Mouse (Mus musculus) stomach, postnatal 0 days (tissue): Measurements from ENCODE around the gene Unc13a. TPM values are rescaled to one million over a fixed set of nuclear protein-coding genes. Genes with fewer than 3 reads are reported as not detected.
A peak's percentile ranks its signal among the peaks of the same experiment; 100 is the strongest.
"Not testable (repeated sequence)": the region's sequence is repeated elsewhere in the genome, so short reads cannot be mapped to it uniquely, and the experiment has no call there.

ENCODE experiments used
- ATAC-seq: fragments of 200-750 bp; cut with Nextera tagmentation; 2 replicates; pipeline ENCODE4 v1.8.0; 2017; ENCODE audit not compliant: low FRiP score, low TSS enrichment
- DNase-seq: peaks from one replicate; pipeline ENCODE4 v3.0.0-alpha.2; 2016; ENCODE audit warnings: low spot score
- H3K27ac ChIP-seq: fragments of 300-500 bp; sonication (generic); replicated peaks from 2 replicates; pipeline ENCODE4 v1.5.1; 2014; ENCODE audit warnings: mild to moderate bottlenecking, control low read depth
- H3K27me3 ChIP-seq: fragments of 300-500 bp; sonication (generic); 2 replicates; pipeline ENCODE4 v1.6.1; 2014; ENCODE audit warnings: low read length; ENCODE audit not compliant: control insufficient read depth, insufficient read depth
- H3K36me3 ChIP-seq: fragments of 300-500 bp; sonication (generic); 2 replicates; pipeline ENCODE4 v1.6.1; 2014; ENCODE audit warnings: low read length, mixed read lengths; ENCODE audit not compliant: control insufficient read depth, insufficient read depth
- H3K4me1 ChIP-seq: fragments of 300-500 bp; sonication (generic); replicated peaks from 2 replicates; pipeline ENCODE4 v1.6.1; 2014; ENCODE audit warnings: antibody characterized with exemption; ENCODE audit not compliant: control insufficient read depth, insufficient read depth
- H3K4me2 ChIP-seq: fragments of 300-500 bp; sonication (generic); replicated peaks from 2 replicates; pipeline ENCODE4 v1.6.1; 2014; ENCODE audit warnings: low read depth, mild to moderate bottlenecking, control low read depth, moderate library complexity
- H3K4me3 ChIP-seq: fragments of 300-500 bp; sonication (generic); 2 replicates; pipeline ENCODE4 v1.5.1; 2014; ENCODE audit warnings: low read depth, low read length, control low read depth
- H3K9ac ChIP-seq: fragments of 300-500 bp; sonication (generic); 2 replicates; pipeline ENCODE4 v1.6.1; 2014; ENCODE audit warnings: mild to moderate bottlenecking, low read length, control low read depth, mixed read lengths
- H3K9me3 ChIP-seq: fragments of 300-500 bp; sonication (generic); 2 replicates; pipeline ENCODE4 v1.6.1; 2016; ENCODE audit warnings: low read length; ENCODE audit not compliant: control insufficient read depth
- CTCF ChIP-seq: IDR thresholded peaks from 2 replicates; pipeline ENCODE4 v1.5.1; 2016; ENCODE audit warnings: antibody characterized with exemption, low read depth, mild to moderate bottlenecking, moderate library complexity
- EP300 ChIP-seq: optimal IDR thresholded peaks from 2 replicates; pipeline ENCODE3; 2016; ENCODE audit warnings: antibody characterized with exemption
- WGBS: fragments of 180-500 bp; shearing (Covaris S2); extraction: QIAGEN DNeasy Blood & Tissue Kit; methylation state at CpG from one replicate; pipeline ENCODE4 v1.1.7; 2014; 5-methylcytosine and 5-hydroxymethylcytosine counted together
- polyA plus RNA-seq: library from polyadenylated mRNA; unstranded; fragments of >200 nt; fragmentation: Nextera tagmentation; extraction: Ambion mirVana; gene quantifications from 2 replicates; pipeline ENCODE4 v1.2.1, GENCODE M21; 2015

The Unc13a gene
- polyA plus RNA-seq, 1 experiment from 2014 or later, result 0.46 TPM

GRCm38 (mm10) chr8:71715531-71715930 lies 44.0 kb upstream of the Unc13a start:
- Histone ChIP-seq H3K36me3 (no peaks in the 10 kb centered on the region), H3K9ac (no peak overlapping the region), H3K4me3 (no peak overlapping the region), H3K4me1 (no peaks in the 10 kb centered on the region), H3K4me2 (no peak overlapping the region), H3K9me3 (no peaks in the 10 kb centered on the region), H3K27ac (no peak overlapping the region), H3K27me3 (no peaks in the 10 kb centered on the region)
- TF ChIP-seq EP300 (no peak), CTCF (no peak)
- ATAC-seq (no peak), DNase-seq (no peak)
- WGBS, result 31% methylated on average over 8 of the region's 8 CpGs

- DNase-seq, result no peak
- Histone ChIP-seq H3K4me2 (no peak overlapping the region), H3K36me3 (no peaks in the 10 kb centered on the region), H3K4me1 (no peaks in the 10 kb centered on the region), H3K27ac (no peak overlapping the region), H3K4me3 (no peak overlapping the region), H3K9me3 (no peaks in the 10 kb centered on the region), H3K9ac (no peak overlapping the region), H3K27me3 (no peaks in the 10 kb centered on the region)
- WGBS, result 85% methylated on average over 2 of the region's 2 CpGs
- no peak for TF ChIP-seq EP300
- no peak for TF ChIP-seq CTCF
- no peak for ATAC-seq
These were observed 40.0 kb upstream of the Unc13a start for GRCm38 (mm10) chr8:71711574-71711973.

- H3K4me2 ChIP-seq, result peak overlapping the region; percentile 45
- TF ChIP-seq CTCF (peak; percentile 83), EP300 (no peak)
- peak; percentile 94 for DNase-seq
- no peak overlapping the region for H3K9ac ChIP-seq
- H3K9me3 ChIP-seq, result no peaks in the 10 kb centered on the region
- H3K4me3 ChIP-seq, result peak overlapping the region; percentile 8; the same call in 1 of the 2 replicates
- H3K27ac ChIP-seq, result no peak overlapping the region
- WGBS, result 22% methylated on average over 25 of the region's 25 CpGs
- peak; percentile 85 for ATAC-seq
- H3K27me3 ChIP-seq, result no peaks in the 10 kb centered on the region
- no peaks in the 10 kb centered on the region for H3K36me3 ChIP-seq
- H3K4me1 ChIP-seq, result no peaks in the 10 kb centered on the region
These were observed 38.4 kb upstream of the Unc13a start for GRCm38 (mm10) chr8:71709800-71710446.

GRCm38 (mm10) chr8:71709134-71709799 lies 37.7 kb upstream of the Unc13a start:
- no peak overlapping the region for H3K9ac ChIP-seq
- 38% methylated on average over 25 of the region's 25 CpGs for WGBS
- peak overlapping the region; percentile 8; the same call in 1 of the 2 replicates for H3K4me3 ChIP-seq
- H3K4me2 ChIP-seq, result peak overlapping the region; percentile 35
- H3K36me3 ChIP-seq, result no peaks in the 10 kb centered on the region
- H3K4me1 ChIP-seq, result no peaks in the 10 kb centered on the region
- TF ChIP-seq EP300 (no peak), CTCF (no peak)
- H3K9me3 ChIP-seq, result no peaks in the 10 kb centered on the region
- no peak overlapping the region for H3K27ac ChIP-seq
- DNase-seq (no peak), ATAC-seq (no peak)
- H3K27me3 ChIP-seq, result no peaks in the 10 kb centered on the region

GRCm38 (mm10) chr8:71707874-71708273 lies 36.3 kb upstream of the Unc13a start:
- 42% methylated on average over 8 of the region's 8 CpGs for WGBS
- Histone ChIP-seq H3K27ac (no peak overlapping the region), H3K27me3 (no peaks in the 10 kb centered on the region), H3K4me1 (no peaks in the 10 kb centered on the region), H3K9ac (no peak overlapping the region), H3K36me3 (no peaks in the 10 kb centered on the region), H3K4me3 (no peak overlapping the region), H3K9me3 (no peaks in the 10 kb centered on the region), H3K4me2 (no peak overlapping the region)
- DNase-seq (peak; percentile 66), ATAC-seq (no peak)
- TF ChIP-seq EP300 (no peak), CTCF (peak; percentile 80)

- not testable (repeated sequence) for ATAC-seq, H3K4me3 ChIP-seq, H3K27me3 ChIP-seq, H3K4me2 ChIP-seq, H3K9me3 ChIP-seq, H3K36me3 ChIP-seq, H3K4me1 ChIP-seq, DNase-seq, H3K9ac ChIP-seq
- H3K27ac ChIP-seq, result peak overlapping the region; percentile 86
These were observed 31.8 kb upstream of the Unc13a start for GRCm38 (mm10) chr8:71703400-71703799.
